Mouse (Mus musculus) C2C12 (cell line): Measurements from ENCODE around the gene Arhgef18. TPM values are rescaled to one million over a fixed set of nuclear protein-coding genes. Genes with fewer than 3 reads are reported as not detected.

ENCODE experiments used
- H3K27me3 ChIP-seq: one replicate; pipeline ENCODE4 v1.6.1; 2011; ENCODE audit not compliant: control insufficient read depth, insufficient read depth, insufficient read length
- H3K36me3 ChIP-seq: one replicate; pipeline ENCODE4 v1.6.1; 2011; ENCODE audit not compliant: control insufficient read depth, insufficient read depth
- H3K4me3 ChIP-seq: one replicate; pipeline ENCODE4 v1.5.1; 2011; ENCODE audit warnings: mild to moderate bottlenecking, control low read depth; ENCODE audit not compliant: poor library complexity, insufficient read depth, severe bottlenecking
- H3K79me2 ChIP-seq: one replicate; pipeline ENCODE4 v1.6.1; 2011; ENCODE audit not compliant: control insufficient read depth, insufficient read depth
- H3K79me3 ChIP-seq: one replicate; pipeline ENCODE4 v1.6.1; 2011; ENCODE audit warnings: low read depth, control low read depth
- H3ac ChIP-seq: one replicate; pipeline ENCODE3; 2011; ENCODE audit warnings: low read depth; ENCODE audit not compliant: control insufficient read depth, insufficient read length
- CEBPB ChIP-seq: IDR thresholded peaks from one replicate; pipeline ENCODE4 v1.6.1; 2011; ENCODE audit warnings: low read depth, mild to moderate bottlenecking, control low read depth, moderate library complexity
- CTCF ChIP-seq: IDR thresholded peaks from one replicate; pipeline ENCODE4 v1.5.1; 2011; ENCODE audit not compliant: control insufficient read depth, insufficient read depth, insufficient read length
- FOSL1 ChIP-seq: IDR thresholded peaks from one replicate; pipeline ENCODE4 v1.8.0; 2011; ENCODE audit warnings: mild to moderate bottlenecking, low read length; ENCODE audit not compliant: poor library complexity, insufficient read depth, severe bottlenecking
- MAX ChIP-seq: IDR thresholded peaks from one replicate; pipeline ENCODE4 v1.6.1; 2011; ENCODE audit warnings: mild to moderate bottlenecking, control low read depth
- MYOD1 ChIP-seq: IDR thresholded peaks from one replicate; pipeline ENCODE4 v1.6.1; 2011; ENCODE audit warnings: low read depth; ENCODE audit not compliant: control insufficient read depth, insufficient read length
- MYOG ChIP-seq: IDR thresholded peaks from one replicate; pipeline ENCODE4 v1.6.1; 2011; ENCODE audit not compliant: control insufficient read depth, insufficient read length; ENCODE audit errors: extremely low read depth
- USF1 ChIP-seq: IDR thresholded peaks from one replicate; pipeline ENCODE4 v1.6.1; 2011; ENCODE audit warnings: low read depth, mild to moderate bottlenecking, control low read depth, moderate library complexity
- polyA plus RNA-seq: library from polyadenylated mRNA; unstranded; fragments of >200 nt; fragmentation: generic; extraction: Trizol; gene quantifications from one replicate; pipeline ENCODE4 v1.2.1, GENCODE M21; 2012; ENCODE audit warnings: missing spikeins

The Arhgef18 gene
- polyA plus RNA-seq, 1 experiment, result 18.4 TPM

DNA sequence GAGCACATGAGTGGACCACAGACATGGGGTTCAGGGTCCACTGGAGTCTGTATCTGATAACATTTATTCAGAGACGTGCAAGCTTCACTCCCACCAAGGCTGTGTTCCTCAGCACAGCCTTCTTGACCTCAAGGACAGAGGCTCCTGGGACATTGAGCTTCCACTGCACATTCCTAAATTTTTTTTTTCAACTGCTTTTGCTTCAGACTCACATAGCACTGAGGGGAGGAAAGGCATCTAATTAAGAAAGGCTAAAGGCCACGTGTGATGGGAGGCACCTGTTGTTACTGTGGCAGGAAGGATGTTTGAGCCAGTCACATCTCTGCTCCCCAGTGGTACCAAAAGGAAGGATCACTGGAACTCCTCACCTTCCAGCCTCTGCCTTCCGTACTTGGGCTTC, 38.3 kb downstream of the Arhgef18 start:
- H3K36me3 ChIP-seq, result peaks cover 58% of the 10 kb centered on the region

DNA sequence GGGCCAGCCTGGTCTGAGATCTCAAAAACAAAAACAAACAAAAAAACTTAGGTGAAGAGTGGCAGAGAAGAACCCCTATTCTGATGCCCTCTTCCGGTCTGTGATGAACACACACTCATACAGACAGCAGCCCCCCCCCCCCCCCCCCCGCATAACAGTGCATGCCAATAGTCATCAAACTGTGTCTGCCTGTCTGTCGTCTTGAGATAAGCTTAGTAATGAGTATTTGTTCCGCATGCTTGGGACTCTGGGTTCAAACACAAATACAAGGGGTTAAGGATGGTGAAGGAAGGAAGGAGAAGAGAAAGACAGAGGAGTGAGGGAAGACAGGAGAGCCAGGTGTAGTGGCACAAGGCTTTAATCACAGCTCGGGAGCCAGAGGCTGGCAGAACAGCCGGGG, 43.7 kb downstream of the Arhgef18 start:
- TF ChIP-seq MYOG, result no peak
- TF ChIP-seq MYOD1, result no peak
- no peak for TF ChIP-seq CEBPB
- no peak for TF ChIP-seq CTCF
- TF ChIP-seq MAX, result no peak
- no peak for TF ChIP-seq USF1
- TF ChIP-seq FOSL1, result no peak
- H3K27me3 ChIP-seq, result no peaks in the 10 kb centered on the region
- no peak overlapping the region for H3ac ChIP-seq
- H3K4me3 ChIP-seq, result no peak overlapping the region
- H3K79me3 ChIP-seq, result no peaks in the 10 kb centered on the region
- H3K79me2 ChIP-seq, result peaks cover 3% of the 10 kb centered on the region
- H3K36me3 ChIP-seq, result peaks cover 87% of the 10 kb centered on the region

More for the DNA sequence above, 38.3 kb downstream of the Arhgef18 start:
- H3ac ChIP-seq, result no peak overlapping the region
- H3K79me2 ChIP-seq, result peaks cover 33% of the 10 kb centered on the region
- no peak overlapping the region for H3K4me3 ChIP-seq
- no peaks in the 10 kb centered on the region for H3K27me3 ChIP-seq
- H3K79me3 ChIP-seq, result peaks cover 9% of the 10 kb centered on the region
- no peak for TF ChIP-seq MYOG
- no peak for TF ChIP-seq CEBPB
- no peak for TF ChIP-seq FOSL1
- TF ChIP-seq CTCF, result no peak
- TF ChIP-seq MAX, result no peak
- TF ChIP-seq USF1, result no peak
- TF ChIP-seq MYOD1, result no peak

DNA sequence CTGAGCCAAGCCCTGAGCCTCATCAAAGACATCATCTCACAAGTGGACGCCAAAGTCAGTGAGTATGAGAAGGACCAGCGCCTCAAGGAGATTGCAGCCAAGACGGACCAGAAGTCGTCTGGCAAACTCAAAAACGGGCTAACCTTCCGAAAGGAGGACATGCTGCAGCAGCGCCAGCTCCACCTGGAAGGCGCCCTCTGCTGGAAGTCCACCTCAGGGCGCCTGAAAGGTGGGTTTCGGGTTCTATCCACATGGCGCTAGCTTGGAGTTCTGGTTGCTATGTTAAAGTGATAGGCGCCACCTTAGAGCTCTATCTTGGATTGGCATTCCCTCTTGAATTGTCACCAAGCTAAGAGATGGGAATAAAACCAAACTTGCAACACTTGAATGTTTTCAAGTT, 46.7 kb downstream of the Arhgef18 start:
- H3K79me2 ChIP-seq, result no peaks in the 10 kb centered on the region
- no peak overlapping the region for H3K4me3 ChIP-seq
- H3K79me3 ChIP-seq, result no peaks in the 10 kb centered on the region
- peaks cover 74% of the 10 kb centered on the region for H3K36me3 ChIP-seq
- H3K27me3 ChIP-seq, result no peaks in the 10 kb centered on the region
- TF ChIP-seq MYOD1 (no peak), CTCF (no peak), MYOG (no peak), MAX (no peak), FOSL1 (no peak), USF1 (no peak), CEBPB (no peak)
- no peak overlapping the region for H3ac ChIP-seq

DNA sequence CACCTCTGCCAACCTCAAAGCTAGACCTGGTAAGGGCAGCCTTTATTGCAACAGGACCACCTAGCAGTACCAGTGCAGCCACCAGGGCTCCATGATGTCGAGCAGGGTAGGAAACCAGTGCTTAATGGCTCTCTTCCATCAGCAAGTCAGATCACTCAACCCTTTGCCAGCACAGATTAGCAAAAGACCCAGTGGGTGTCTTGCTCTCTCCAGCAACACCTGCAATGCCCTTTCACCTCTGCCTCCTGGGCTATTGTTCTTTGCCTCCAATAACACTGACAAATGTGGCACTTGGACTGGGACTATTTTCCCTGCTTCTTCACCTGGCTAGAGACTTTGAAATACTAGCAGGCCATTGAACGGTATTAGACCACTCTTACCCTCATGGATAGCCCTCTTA, 56.4 kb downstream of the Arhgef18 start:
- Histone ChIP-seq H3ac (no peak overlapping the region), H3K4me3 (no peak overlapping the region), H3K27me3 (no peaks in the 10 kb centered on the region), H3K79me3 (no peaks in the 10 kb centered on the region), H3K36me3 (peaks cover 37% of the 10 kb centered on the region), H3K79me2 (no peaks in the 10 kb centered on the region)
- TF ChIP-seq MYOD1, result no peak
- no peak for TF ChIP-seq CTCF
- TF ChIP-seq USF1, result no peak
- TF ChIP-seq MAX, result no peak
- no peak for TF ChIP-seq MYOG
- TF ChIP-seq CEBPB, result no peak
- TF ChIP-seq FOSL1, result no peak

DNA sequence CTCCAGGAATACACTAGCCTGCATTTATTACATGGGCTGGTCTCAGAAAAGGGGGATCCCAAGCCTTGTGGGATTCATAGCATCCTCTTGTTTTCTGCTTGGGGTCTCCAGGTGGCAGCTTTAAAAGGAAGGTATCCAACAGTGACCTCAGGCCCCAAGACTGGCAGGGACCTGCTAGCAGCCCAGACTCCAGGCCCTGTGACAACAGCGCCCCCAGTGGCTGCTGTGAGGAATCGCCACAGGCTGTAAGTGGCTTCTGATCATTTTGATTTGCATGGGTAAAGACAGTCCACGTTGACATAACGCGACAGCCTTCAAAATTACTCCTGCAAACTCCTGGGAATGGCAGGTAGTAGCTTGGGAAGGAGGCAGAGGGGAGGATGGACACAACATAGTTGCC, 57.9 kb downstream of the Arhgef18 start:
- Histone ChIP-seq H3K36me3 (peaks cover 46% of the 10 kb centered on the region), H3K27me3 (no peaks in the 10 kb centered on the region), H3ac (no peak overlapping the region), H3K79me3 (no peaks in the 10 kb centered on the region), H3K4me3 (no peak overlapping the region), H3K79me2 (no peaks in the 10 kb centered on the region)
- TF ChIP-seq CTCF, result peak; percentile 89
- TF ChIP-seq MYOD1, result no peak
- TF ChIP-seq CEBPB, result no peak
- TF ChIP-seq FOSL1, result no peak
- TF ChIP-seq MYOG, result no peak
- no peak for TF ChIP-seq USF1
- no peak for TF ChIP-seq MAX

DNA sequence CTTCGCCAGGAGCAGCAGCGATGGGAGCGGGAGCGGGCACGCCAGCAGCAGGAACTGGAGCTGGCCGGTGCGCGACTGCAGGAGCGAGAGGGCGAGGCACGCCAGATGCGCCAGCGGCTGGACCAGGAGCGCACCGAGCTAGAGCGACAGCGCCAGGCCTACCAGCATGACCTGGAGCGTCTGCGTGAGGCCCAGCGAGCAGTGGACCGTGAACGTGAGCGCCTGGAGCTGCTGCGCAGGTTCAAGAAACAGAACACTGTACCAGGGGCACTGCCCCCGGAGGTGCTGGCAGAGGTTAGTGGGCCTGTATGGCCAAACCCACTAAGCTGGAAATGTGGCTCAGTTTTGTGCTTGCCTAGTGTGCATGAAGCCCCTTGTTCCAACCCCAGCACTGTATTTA, 59.2 kb downstream of the Arhgef18 start:
- no peak for TF ChIP-seq MYOD1
- TF ChIP-seq FOSL1, result no peak
- no peak for TF ChIP-seq CTCF
- TF ChIP-seq MYOG, result no peak
- TF ChIP-seq CEBPB, result no peak
- TF ChIP-seq USF1, result no peak
- H3K36me3 ChIP-seq, result peaks cover 55% of the 10 kb centered on the region
- H3ac ChIP-seq, result no peak overlapping the region
- no peaks in the 10 kb centered on the region for H3K27me3 ChIP-seq
- H3K79me2 ChIP-seq, result no peaks in the 10 kb centered on the region
- no peaks in the 10 kb centered on the region for H3K79me3 ChIP-seq
- H3K4me3 ChIP-seq, result no peak overlapping the region
